Mouse (Mus musculus) midbrain, embryonic 10.5 days (tissue): ENCODE results near the gene Aff4. TPM values are rescaled to one million over a fixed set of nuclear protein-coding genes. Genes with fewer than 3 reads are reported as not detected.

Source experiments
- DNase-seq: peaks from one replicate; pipeline ENCODE4 v3.0.0-alpha.2; 2017; ENCODE audit warnings: low spot score
- H3K27ac ChIP-seq: fragments of 300-500 bp; sonication (generic); replicated peaks from 2 replicates; pipeline ENCODE4 v1.5.1; 2016; ENCODE audit warnings: mild to moderate bottlenecking
- H3K27me3 ChIP-seq: fragments of 300-500 bp; sonication (generic); 2 replicates; pipeline ENCODE4 v1.6.1; 2016; ENCODE audit warnings: low read depth, mild to moderate bottlenecking; ENCODE audit not compliant: poor library complexity, severe bottlenecking
- H3K36me3 ChIP-seq: fragments of 300-500 bp; sonication (generic); 2 replicates; pipeline ENCODE4 v1.6.1; 2016; ENCODE audit warnings: mild to moderate bottlenecking, moderate library complexity
- H3K4me1 ChIP-seq: fragments of 300-500 bp; sonication (generic); 2 replicates; pipeline ENCODE4 v1.6.1; 2016
- H3K4me3 ChIP-seq: fragments of 300-500 bp; sonication (generic); 2 replicates; pipeline ENCODE4 v1.5.1; 2016; ENCODE audit warnings: mild to moderate bottlenecking, moderate library complexity
- H3K9me3 ChIP-seq: fragments of 300-500 bp; sonication (generic); replicated peaks from 2 replicates; pipeline ENCODE4 v1.6.1; 2016; ENCODE audit warnings: mild to moderate bottlenecking
- WGBS: fragments of 180-500 bp; shearing (Covaris S2); methylation state at CpG from one replicate; pipeline ENCODE4 v1.1.7; 2016; 5-methylcytosine and 5-hydroxymethylcytosine counted together
- microRNA-seq: library from miRNA; unstranded; fragments of <30 nt; microRNA quantifications from one replicate; pipeline ENCODE4, GENCODE M21; 2017
- polyA plus RNA-seq: library from polyadenylated mRNA; unstranded; fragments of >200 nt; fragmentation: Nextera tagmentation; extraction: Ambion mirVana; gene quantifications from 2 replicates; pipeline ENCODE4 v1.2.1, GENCODE M21; 2016

Aff4 gene
- polyA plus RNA-seq, 1 experiment from 2014 or later: 27.7 TPM

DNA sequence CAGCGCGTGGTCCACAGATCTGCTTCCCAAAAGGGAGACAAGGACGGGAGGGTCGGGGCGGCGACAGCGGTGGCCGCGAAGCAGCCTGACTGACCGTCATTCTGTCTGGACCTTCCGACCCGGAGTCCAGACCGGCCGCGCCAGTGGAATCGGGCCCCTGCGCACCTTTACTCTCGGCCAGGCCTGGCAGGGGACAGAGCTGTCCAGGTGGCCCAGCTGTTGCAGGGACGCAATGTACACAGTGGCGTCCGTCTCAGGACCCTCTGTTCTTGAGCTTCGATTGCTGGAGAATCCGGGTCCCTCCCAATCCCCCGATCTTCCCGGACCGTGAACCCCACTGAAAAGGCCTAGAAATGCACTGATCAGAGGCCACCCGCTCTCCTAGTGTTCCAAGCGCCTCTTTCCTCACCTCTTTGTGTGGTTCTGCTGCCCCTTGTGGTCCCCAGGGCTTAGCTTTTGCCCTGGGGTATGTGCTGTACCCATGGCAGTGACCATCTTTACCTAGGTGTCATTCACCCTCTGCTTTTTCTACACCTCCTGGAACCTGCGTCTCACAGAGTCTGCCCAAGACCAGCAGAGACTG lies 106.8 kb downstream of the Aff4 start:
- no peak for DNase-seq
- 3% methylated on average over 28 of the region's 29 CpGs for WGBS
- H3K27ac ChIP-seq: peak overlapping the region; percentile 68
- H3K4me3 ChIP-seq: peak overlapping the region; percentile 65
- H3K4me1 ChIP-seq: peaks cover 19% of the 10 kb centered on the region
- H3K27me3 ChIP-seq: peaks cover 79% of the 10 kb centered on the region
- H3K9me3 ChIP-seq: no peaks in the 10 kb centered on the region
- no peaks in the 10 kb centered on the region for H3K36me3 ChIP-seq

DNA sequence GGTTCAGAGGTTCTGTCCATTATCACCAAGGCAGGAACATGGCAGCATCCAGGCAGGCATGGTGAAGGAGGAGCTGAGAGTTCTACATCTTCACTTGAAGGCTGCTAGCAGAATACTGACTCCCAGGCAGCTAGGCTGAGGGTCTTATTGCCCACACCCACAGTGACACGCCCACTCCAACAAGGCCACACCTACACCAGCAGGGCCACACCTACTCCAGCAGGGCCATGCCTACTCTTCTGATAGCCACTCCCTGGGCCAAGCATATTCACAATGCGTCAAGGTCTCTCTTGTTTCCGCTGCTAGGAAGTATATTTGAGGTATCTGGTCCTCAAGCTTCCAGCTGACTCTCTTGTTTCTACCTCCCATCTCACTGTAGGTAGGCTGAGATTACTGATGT lies 108.4 kb downstream of the Aff4 start:
- peaks cover 95% of the 10 kb centered on the region for H3K27me3 ChIP-seq
- no peak overlapping the region for H3K27ac ChIP-seq
- no peaks in the 10 kb centered on the region for H3K9me3 ChIP-seq
- H3K36me3 ChIP-seq: no peaks in the 10 kb centered on the region
- WGBS: 66% methylated on average over 3 of the region's 3 CpGs
- DNase-seq: no peak
- H3K4me3 ChIP-seq: no peak overlapping the region
- peaks cover 29% of the 10 kb centered on the region for H3K4me1 ChIP-seq

DNA sequence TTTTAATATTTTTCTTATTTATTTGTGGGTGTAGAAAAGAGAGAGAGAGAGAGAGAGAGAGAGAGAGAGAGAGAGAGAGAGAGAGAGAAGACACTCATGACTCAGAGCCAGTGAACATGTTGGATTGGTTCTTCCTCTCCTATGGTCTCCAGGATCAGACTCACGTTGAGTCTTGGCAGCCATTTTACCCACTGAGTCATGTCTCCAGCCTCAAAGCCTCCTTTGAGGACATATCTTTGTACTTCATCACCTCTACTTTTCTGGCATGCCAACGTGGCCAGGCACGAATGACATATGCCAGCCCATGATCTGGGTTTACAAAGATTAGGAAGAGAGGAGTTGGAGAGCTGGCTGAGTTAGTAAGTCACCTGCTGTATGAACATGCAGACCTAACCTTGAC lies 109.6 kb downstream of the Aff4 start:
- H3K27ac ChIP-seq: no peak overlapping the region
- peaks cover 6% of the 10 kb centered on the region; the same call in 1 of the 2 replicates for H3K9me3 ChIP-seq
- H3K27me3 ChIP-seq: peaks cover 100% of the 10 kb centered on the region
- 87% methylated on average over 3 of the region's 3 CpGs for WGBS
- no peaks in the 10 kb centered on the region for H3K36me3 ChIP-seq
- no peak overlapping the region for H3K4me3 ChIP-seq
- peaks cover 31% of the 10 kb centered on the region for H3K4me1 ChIP-seq
- no peak for DNase-seq

DNA sequence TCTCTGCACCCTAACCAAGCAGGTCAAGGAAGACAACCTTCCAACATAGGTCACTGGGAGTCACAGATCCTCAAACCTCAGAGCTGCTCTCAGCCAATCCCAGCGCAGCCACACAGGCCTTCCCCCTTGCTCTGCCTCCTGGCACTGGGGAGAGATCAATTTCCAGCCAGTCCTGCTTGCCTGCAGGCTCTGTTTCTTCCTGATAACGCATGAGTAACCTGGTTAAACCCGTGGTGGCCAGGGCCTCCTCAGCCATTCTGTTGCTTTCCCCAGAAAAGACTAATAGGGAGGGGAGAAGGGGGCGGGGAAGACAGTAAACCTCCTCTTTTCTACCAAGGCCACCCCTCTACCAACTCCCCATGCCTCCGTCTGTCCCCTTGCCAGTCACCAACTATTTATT lies 111.1 kb downstream of the Aff4 start:
- WGBS: 28% methylated on average over 5 of the region's 5 CpGs
- Histone ChIP-seq H3K36me3 (no peaks in the 10 kb centered on the region), H3K4me3 (no peak overlapping the region), H3K27me3 (peaks cover 100% of the 10 kb centered on the region), H3K27ac (no peak overlapping the region), H3K4me1 (peaks cover 34% of the 10 kb centered on the region), H3K9me3 (peaks cover 6% of the 10 kb centered on the region; the same call in 1 of the 2 replicates)
- DNase-seq: no peak

DNA sequence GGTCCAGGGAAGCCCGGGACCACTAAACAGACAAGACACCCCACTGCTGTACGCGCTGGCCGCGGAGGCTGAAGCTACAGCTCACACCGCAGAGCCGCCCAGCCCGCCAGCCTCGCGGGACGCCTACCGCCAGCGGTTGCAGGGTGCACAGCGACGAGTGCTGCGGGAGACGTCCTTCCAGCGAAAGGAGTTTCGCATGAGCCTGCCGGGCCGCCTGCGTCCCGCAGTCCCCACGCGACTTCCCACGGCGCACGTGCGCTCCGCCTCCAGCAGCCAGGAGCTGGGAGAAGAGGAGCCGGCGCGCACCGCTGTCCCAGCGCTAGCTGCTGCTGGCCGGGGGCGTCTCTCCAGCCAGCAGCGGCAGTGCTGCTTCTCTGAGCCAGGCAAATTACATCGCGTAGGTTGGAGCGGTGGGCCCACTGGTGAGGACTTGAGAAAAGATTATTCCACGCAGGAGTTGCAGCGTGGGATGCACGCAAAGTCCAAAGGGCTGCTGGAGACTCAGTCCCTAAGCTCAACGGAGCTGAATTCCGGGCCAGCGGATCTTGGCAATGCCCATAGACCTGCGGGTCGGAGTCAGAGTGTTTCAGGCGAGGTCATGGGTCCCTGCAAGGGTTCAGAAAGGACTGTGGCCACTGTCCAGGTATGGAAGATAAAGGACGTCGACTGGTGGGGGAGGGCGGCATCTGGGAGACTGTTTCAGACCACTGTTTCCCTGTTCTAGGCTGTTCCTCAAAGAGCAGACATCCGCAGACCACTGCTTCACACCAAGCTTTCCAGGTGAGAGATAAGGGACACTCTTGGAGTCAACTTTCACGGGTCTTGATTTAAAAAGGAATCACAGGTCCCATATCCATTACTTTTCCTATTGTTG lies 113.2 kb downstream of the Aff4 start:
- Histone ChIP-seq H3K4me1 (peaks cover 28% of the 10 kb centered on the region), H3K27me3 (peaks cover 100% of the 10 kb centered on the region), H3K4me3 (peak overlapping the region; percentile 51), H3K9me3 (peaks cover 6% of the 10 kb centered on the region; the same call in 1 of the 2 replicates), H3K27ac (no peak overlapping the region), H3K36me3 (no peaks in the 10 kb centered on the region)
- 7% methylated on average over 55 of the region's 55 CpGs for WGBS
- DNase-seq: peak; percentile 61

DNA sequence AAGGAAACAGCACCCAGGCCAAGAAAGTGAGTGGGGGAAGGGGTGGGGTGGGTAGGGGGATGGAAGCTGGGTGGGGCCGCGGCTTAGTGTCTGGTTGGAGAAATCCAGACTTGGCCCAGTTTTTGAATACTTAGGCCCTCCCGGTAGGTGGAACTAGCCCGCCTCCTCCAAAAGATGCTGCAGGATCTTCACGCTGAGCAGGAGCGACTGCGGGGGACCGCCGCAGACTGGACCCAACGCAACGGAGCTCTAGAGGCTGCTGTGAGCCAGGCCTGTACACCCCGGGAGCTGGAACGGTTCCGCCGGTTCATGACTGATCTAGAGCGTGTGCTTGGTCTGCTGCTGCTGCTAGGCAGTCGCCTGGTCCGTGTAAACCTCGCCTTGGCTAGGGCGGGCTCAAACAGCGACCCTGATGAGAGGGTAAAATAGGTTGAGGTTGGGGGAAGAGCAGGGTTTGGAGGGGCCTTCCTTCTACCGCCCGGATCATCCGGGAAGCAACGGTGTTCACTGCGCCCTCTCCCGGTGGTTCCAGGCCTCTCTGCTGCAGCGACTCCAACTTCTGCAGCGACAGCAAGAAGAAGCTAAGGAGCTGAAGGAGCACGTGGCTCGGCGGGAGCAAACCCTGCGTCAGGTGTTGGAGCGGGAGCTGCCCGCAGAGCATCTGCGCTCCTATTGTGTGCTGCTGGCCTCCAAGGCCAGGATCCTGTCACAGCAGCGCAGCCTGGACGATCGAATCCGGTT lies 115.8 kb downstream of the Aff4 start:
- no peaks in the 10 kb centered on the region for H3K36me3 ChIP-seq
- peaks cover 44% of the 10 kb centered on the region for H3K4me1 ChIP-seq
- peaks cover 99% of the 10 kb centered on the region for H3K27me3 ChIP-seq
- DNase-seq: peak; percentile 86
- H3K27ac ChIP-seq: peak overlapping the region; percentile 69; the same call in 1 of the 2 replicates
- 5% methylated on average over 40 of the region's 40 CpGs for WGBS
- H3K4me3 ChIP-seq: peak overlapping the region; percentile 44
- H3K9me3 ChIP-seq: peaks cover 6% of the 10 kb centered on the region; the same call in 1 of the 2 replicates

DNA sequence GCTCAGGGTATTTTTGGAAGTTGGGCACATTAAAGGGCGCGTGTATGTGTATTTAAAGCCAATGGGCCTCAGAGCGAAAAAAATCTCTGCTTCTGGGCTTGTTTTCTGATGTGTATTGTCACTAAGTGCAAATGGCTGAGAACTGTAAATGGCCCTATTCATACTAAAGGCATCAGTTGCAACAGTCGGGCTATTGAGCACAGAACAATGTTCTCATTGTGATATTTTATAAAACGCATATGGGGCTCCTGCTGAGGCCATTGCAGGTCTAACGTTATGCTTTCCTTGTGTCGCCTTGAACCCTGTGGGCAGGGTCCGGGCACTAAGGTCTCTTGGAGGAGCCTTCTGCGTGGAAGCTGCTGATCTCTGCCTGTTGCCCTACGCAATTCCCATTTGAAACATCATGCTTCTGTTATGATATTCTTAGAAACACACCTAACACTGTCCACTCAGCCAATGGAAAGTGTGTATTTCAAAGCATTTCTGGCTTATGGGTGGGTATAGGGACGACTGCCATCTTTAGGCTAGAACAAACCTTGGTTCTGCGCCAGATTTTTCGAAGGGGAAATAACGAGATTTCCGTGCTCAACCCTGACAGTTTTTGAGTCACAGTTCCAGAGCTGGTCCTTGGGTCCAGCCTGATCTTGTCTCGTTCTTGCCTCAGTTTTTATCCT lies 118.8 kb downstream of the Aff4 start:
- H3K27ac ChIP-seq: no peak overlapping the region
- 49% methylated on average over 16 of the region's 16 CpGs for WGBS
- 0 out of 2 replicates have a peak overlapping the region, but pooled peaks have one; percentile 44 for H3K4me3 ChIP-seq
- H3K27me3 ChIP-seq: peaks cover 99% of the 10 kb centered on the region
- no peak for DNase-seq
- H3K36me3 ChIP-seq: no peaks in the 10 kb centered on the region
- peaks cover 6% of the 10 kb centered on the region; the same call in 1 of the 2 replicates for H3K9me3 ChIP-seq
- H3K4me1 ChIP-seq: peaks cover 27% of the 10 kb centered on the region

DNA sequence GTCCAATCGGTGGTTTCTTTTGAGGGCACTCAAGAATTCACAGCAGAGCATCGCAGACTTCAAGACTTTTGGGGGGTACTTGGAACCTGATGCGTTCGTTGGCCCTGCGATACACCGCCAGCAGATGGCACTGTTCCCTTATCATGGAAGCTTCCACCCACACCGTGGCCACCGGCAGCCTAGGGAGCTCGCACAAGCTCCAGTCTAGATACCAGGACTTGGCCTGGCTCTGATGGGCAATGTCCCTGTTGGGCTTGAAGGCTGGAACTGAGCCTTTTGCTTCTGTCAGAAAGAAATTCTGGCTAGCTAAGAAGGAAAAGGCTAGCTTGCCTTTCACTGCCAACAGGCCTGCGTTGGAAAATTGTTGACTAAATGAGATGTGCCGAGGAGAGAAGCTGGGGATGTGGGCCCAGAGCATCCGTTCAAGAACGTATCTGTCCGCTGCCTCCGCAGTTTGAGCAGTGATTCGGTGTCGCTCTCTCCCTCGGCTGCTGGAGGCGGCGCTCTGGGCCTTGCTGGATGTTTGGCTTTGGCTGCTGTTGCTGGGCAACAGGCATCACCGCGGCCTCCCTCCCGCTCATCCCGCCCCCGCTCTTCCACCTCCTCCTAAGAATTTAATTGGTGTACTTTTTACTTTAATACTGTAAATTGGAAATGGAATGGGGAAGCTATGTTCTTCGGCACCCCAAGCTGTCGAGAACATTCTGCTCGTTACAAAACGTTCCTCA lies 119.5 kb downstream of the Aff4 start, which contains the start of gene Gm9837:
Gene Gm9837 (minus strand): TSS at position 512 of the 728 bp plus-strand sequence.
- Histone ChIP-seq H3K36me3 (no peaks in the 10 kb centered on the region), H3K9me3 (no peaks in the 10 kb centered on the region; the same call in 1 of the 2 replicates), H3K27me3 (peaks cover 99% of the 10 kb centered on the region), H3K4me3 (peak within 1 kb of the TSS; percentile 44), H3K4me1 (peaks cover 28% of the 10 kb centered on the region), H3K27ac (peak within 1 kb of the TSS; percentile 24)
- 2% methylated on average over 29 of the region's 29 CpGs for WGBS
- DNase-seq: peak; percentile 90

Small RNAs within 50 kb of the gene (microRNA-seq; reads per million reads assigned to microRNA genes)
- gene Mir6920: not detected

Other genes with a start within 250 kb of the Aff4 start
- gene Hspa4, start 50.4 kb upstream of the Aff4 start, polyA plus RNA-seq: 106 and 116 TPM in 2 replicates
- 24.6 and 25.2 TPM in 2 replicates for gene Zcchc10, start 26.2 kb upstream of the Aff4 start, polyA plus RNA-seq
- not detected in 2 replicates for gene Leap2, start 72.3 kb downstream of the Aff4 start, polyA plus RNA-seq
- gene Uqcrq, start 80.0 kb downstream of the Aff4 start, polyA plus RNA-seq: 597 and 602 TPM in 2 replicates
- 2.1 and 2.7 TPM in 2 replicates for gene Gdf9, start 80.2 kb downstream of the Aff4 start, polyA plus RNA-seq
- gene Gm10447, start 106.3 kb downstream of the Aff4 start, polyA plus RNA-seq: not detected in 2 replicates
- gene Shroom1, start 106.4 kb downstream of the Aff4 start, polyA plus RNA-seq: 1.8 and 2.1 TPM in 2 replicates
- gene Gm9837, start 119.6 kb downstream of the Aff4 start, polyA plus RNA-seq: not detected in 2 replicates
- gene Gm9945, start 129.3 kb downstream of the Aff4 start, polyA plus RNA-seq: not detected in 2 replicates
- 0.19 and 0.26 TPM in 2 replicates for gene Sowaha, start 129.4 kb downstream of the Aff4 start, polyA plus RNA-seq
- gene Sept8, start 168.4 kb downstream of the Aff4 start, polyA plus RNA-seq: 17.3 and 18.0 TPM in 2 replicates
- gene Kif3a, start 216.5 kb downstream of the Aff4 start, polyA plus RNA-seq: 77.3 and 94.6 TPM in 2 replicates